Mouse (Mus musculus): ENCODE data around the gene Gm20219.

DNA sequence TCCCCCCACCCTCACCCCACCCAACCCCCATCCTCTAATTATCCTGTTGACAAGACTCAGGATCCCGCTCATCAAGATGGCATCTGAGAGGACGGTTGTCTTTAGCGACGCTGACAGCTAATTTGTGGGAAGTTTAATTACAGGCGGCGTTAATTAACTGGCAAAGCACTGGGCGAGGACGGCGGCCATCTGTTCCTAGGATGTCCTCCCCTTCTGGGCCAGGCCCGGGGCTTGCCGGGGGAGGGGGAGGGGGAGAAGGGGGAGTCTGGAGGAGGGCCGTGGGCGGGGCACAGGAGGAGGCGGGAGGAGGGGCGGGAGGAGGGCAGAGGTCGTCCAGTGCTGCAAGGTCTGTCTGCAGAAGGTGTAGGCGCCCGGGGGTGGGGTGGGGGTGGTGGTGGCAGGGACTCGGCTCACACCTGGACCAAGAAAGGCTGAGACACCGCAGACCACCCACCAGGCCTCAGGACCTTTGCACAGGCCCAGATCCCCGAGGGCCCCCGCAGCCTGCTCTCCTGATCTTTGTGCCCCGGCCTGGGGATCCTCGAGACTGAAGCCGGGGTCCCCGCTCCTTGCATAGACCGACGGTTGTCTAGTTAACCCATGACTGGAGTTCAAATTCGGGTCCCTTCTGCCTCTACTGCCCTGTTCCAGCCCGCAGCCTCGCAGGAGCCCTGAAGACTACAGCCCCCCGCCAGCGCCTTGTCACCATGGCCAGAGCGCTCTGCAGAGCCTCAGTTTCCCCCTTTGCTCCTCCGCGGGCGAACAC lies 44.3 kb downstream of the Gm20219 start:
- TF ChIP-seq CTCF (IDR thresholded peaks at IDR 0.05 in 2 of 3, conservative IDR thresholded peaks at IDR 0.05 in 1 of 3; ENCODE audit: control insufficient read depth in 1 of 3, insufficient read depth in 1 of 3, low read depth in 2 of 3, low read length in 3 of 3, poor library complexity in 1 of 3, severe bottlenecking in 1 of 3) (no peak), TBP (IDR thresholded peaks at IDR 0.05; ENCODE audit: low read depth, low read length) (no peak), MYB (IDR thresholded peaks at IDR 0.05; ENCODE audit: low read depth, low read length) (no peak)

All from MEL (cell line).